Mouse (Mus musculus) left cerebral cortex, postnatal 36 days (tissue): ENCODE results near the gene Igf2bp3. TPM values are rescaled to one million over a fixed set of nuclear protein-coding genes. Genes with fewer than 3 reads are reported as not detected.

ENCODE experiments used
- DNase-seq, 2 experiments: peaks; one replicate each; pipeline ENCODE4 v3.0.0; 2021 to 2022; ENCODE audit warnings: low spot score in 2 of 2, mixed read lengths in 1 of 2
- intact Hi-C: fragments of 180-260 bp; cut with DNase I; formaldehyde crosslinking; loops from one replicate; pipeline ENCODE4 v1.15.1; 2025
- total RNA-seq, 2 experiments: library from RNA; stranded (reverse); gene quantifications; 2 replicates each; pipeline ENCODE4 v1.2.3; 2021

Igf2bp3 gene
- total RNA-seq, 2 experiments from 2014 or later: 0.07 TPM; not detected in 1

GRCm38 (mm10) chr6:49046502-49046901, 168.3 kb downstream of the Igf2bp3 start:
- DNase-seq: no peak
- intact Hi-C loops: no loop called here

- DNase-seq: peak; percentile 36 to 57
- intact Hi-C loops: no loop called here
Observed at GRCm38 (mm10) chr6:49039470-49040180, 175.1 kb downstream of the Igf2bp3 start.

GRCm38 (mm10) chr6:49037268-49037662, 177.5 kb downstream of the Igf2bp3 start:
- intact Hi-C loops: no loop called here

GRCm38 (mm10) chr6:49036275-49037267, 178.2 kb downstream of the Igf2bp3 start, which contains the start of gene Gpnmb:
TSS of gene Gpnmb (plus strand) at chr6:49036546.
- intact Hi-C loops: no loop called here
- DNase-seq: no peak

More at GRCm38 (mm10) chr6:49037268-49037662, 177.5 kb downstream of the Igf2bp3 start:
- no peak for DNase-seq

Other genes with a start within 250 kb of the Igf2bp3 start
- gene Doxl2, start 240.0 kb downstream of the Igf2bp3 start, total RNA-seq: not detected
- gene Svs1, start 228.1 kb downstream of the Igf2bp3 start, total RNA-seq: not detected
- gene Gpnmb, start 178.4 kb downstream of the Igf2bp3 start, total RNA-seq: 1 to 10 TPM; 1.1 to 1.8 TPM
- gene Malsu1, start 141.2 kb downstream of the Igf2bp3 start, total RNA-seq: 10 to 100 TPM; 30.4 to 32.0 TPM
- gene Tra2a, start 49.1 kb upstream of the Igf2bp3 start, total RNA-seq: 10 to 100 TPM; 51.1 to 86.5 TPM
- 10 to 100 TPM in 1 of 2 experiments, 1 to 10 TPM in 1; 9.3 to 10.3 TPM for gene Ccdc126, start 104.3 kb upstream of the Igf2bp3 start, total RNA-seq
- gene Fam221a, start 152.8 kb upstream of the Igf2bp3 start, total RNA-seq: under 1 TPM; 0.52 to 0.94 TPM
- 1 to 10 TPM; 1.0 to 2.0 TPM for gene Stk31, start 180.6 kb upstream of the Igf2bp3 start, total RNA-seq